Mouse (Mus musculus) MEL (cell line): Measurements from ENCODE around the gene Tmem98.

Source experiments
- CHD2 ChIP-seq: IDR thresholded peaks from 2 replicates; pipeline ENCODE4 v1.6.1; 2011; ENCODE audit warnings: low read length, improper control_type of control experiment
- CTCF ChIP-seq, 3 experiments: IDR thresholded peaks in 2 of 3; conservative IDR thresholded peaks in 1 of 3; 2 replicates each; pipeline ENCODE4 v1.5.1; 2011 to 2012; ENCODE audit warnings: low read length in 3 of 3, low read depth in 2 of 3, mild to moderate bottlenecking in 2 of 3, improper control_type of control experiment in 1 of 3, inconsistent platforms in 1 of 3, mixed read lengths in 1 of 3, moderate library complexity in 1 of 3; ENCODE audit not compliant: control insufficient read depth in 1 of 3, insufficient read depth in 1 of 3, poor library complexity in 1 of 3, severe bottlenecking in 1 of 3
- GATA1 ChIP-seq: IDR thresholded peaks from 2 replicates; pipeline ENCODE4 v1.6.1; 2011; ENCODE audit warnings: low read depth, low read length, improper control_type of control experiment
- MXI1 ChIP-seq: IDR thresholded peaks from 2 replicates; pipeline ENCODE4 v1.6.1; 2011; ENCODE audit warnings: mild to moderate bottlenecking, low read depth, low read length, improper control_type of control experiment
- MYC ChIP-seq: IDR thresholded peaks from 2 replicates; pipeline ENCODE4 v1.6.1; 2011; ENCODE audit warnings: low read depth, mild to moderate bottlenecking, low read length, improper control_type of control experiment, moderate library complexity
- POLR2A ChIP-seq, 2 experiments: IDR thresholded peaks; 2 replicates each; pipeline ENCODE4 v1.6.1; 2011 to 2012; ENCODE audit warnings: low read length in 2 of 2, mild to moderate bottlenecking in 2 of 2, control low read depth in 1 of 2, improper control_type of control experiment in 1 of 2, low read depth in 1 of 2, moderate library complexity in 1 of 2; ENCODE audit not compliant: control insufficient read depth in 1 of 2, insufficient read depth in 1 of 2, poor library complexity in 1 of 2
- SIN3A ChIP-seq: IDR thresholded peaks from 2 replicates; pipeline ENCODE4 v1.6.1; 2012; ENCODE audit warnings: low read length, improper control_type of control experiment, inconsistent platforms
- UBTF ChIP-seq: IDR thresholded peaks from 2 replicates; pipeline ENCODE4 v1.6.1; 2012; ENCODE audit warnings: low read depth, mild to moderate bottlenecking, inconsistent platforms, low read length, improper control_type of control experiment, moderate library complexity, borderline replicate concordance; ENCODE audit not compliant: insufficient read depth
- USF1 ChIP-seq: IDR thresholded peaks from 2 replicates; pipeline ENCODE4 v1.6.1; 2014; ENCODE audit warnings: low read depth, mild to moderate bottlenecking, inconsistent platforms, low read length, improper control_type of control experiment, moderate library complexity
- ZC3H11A ChIP-seq: IDR thresholded peaks from 2 replicates; pipeline ENCODE4 v1.6.1; 2012; ENCODE audit warnings: low read depth, mild to moderate bottlenecking, inconsistent platforms, low read length, improper control_type of control experiment

- no peak for TF ChIP-seq POLR2A (IDR thresholded peaks at IDR 0.05; ENCODE audit: control insufficient read depth in 1 of 2, insufficient read depth in 1 of 2, low read depth in 1 of 2, low read length in 2 of 2, poor library complexity in 1 of 2)
- TF ChIP-seq ZC3H11A = no peak
- no peak for TF ChIP-seq USF1
- no peak for TF ChIP-seq CHD2
- TF ChIP-seq SIN3A = no peak
- no peak for TF ChIP-seq CTCF (IDR thresholded peaks at IDR 0.05 in 2 of 3, conservative IDR thresholded peaks at IDR 0.05 in 1 of 3; ENCODE audit: control insufficient read depth in 1 of 3, insufficient read depth in 1 of 3, low read depth in 2 of 3, low read length in 3 of 3, poor library complexity in 1 of 3, severe bottlenecking in 1 of 3)
- TF ChIP-seq MXI1 = no peak
- no peak for TF ChIP-seq MYC
- TF ChIP-seq UBTF = no peak
- TF ChIP-seq GATA1 = no peak
These were observed 10.1 kb downstream of the Tmem98 start for GRCm38 (mm10) chr11:80820085-80820484.
